Mouse (Mus musculus): ENCODE data around the gene Gm37240. TPM values are rescaled to one million over a fixed set of nuclear protein-coding genes. Genes with fewer than 3 reads are reported as not detected.

Gm37240 gene
- total RNA-seq, 2 experiments from 2014 or later, result 0.27 to 1.1 TPM

GRCm38 (mm10) chr3:85764937-85765337, 122.4 kb downstream of the Gm37240 start:
- no peak for DNase-seq (ENCODE audit: extremely low spot score in 1 of 2, low spot score in 2 of 2)
- no peak overlapping the region for H3K27ac ChIP-seq
- no peak for TF ChIP-seq CTCF (IDR thresholded peaks at IDR 0.05)
- no peak overlapping the region for H3K4me3 ChIP-seq
- intact Hi-C loops (cut with DNase I), result no loop called here

GRCm38 (mm10) chr3:85764008-85764834, 123.1 kb downstream of the Gm37240 start:
- intact Hi-C loops (cut with DNase I), result no loop called here
- H3K4me3 ChIP-seq, result no peak overlapping the region
- no peak for TF ChIP-seq CTCF (IDR thresholded peaks at IDR 0.05)
- no peak overlapping the region for H3K27ac ChIP-seq
- no peak for DNase-seq (ENCODE audit: extremely low spot score in 1 of 2, low spot score in 2 of 2)

GRCm38 (mm10) chr3:85757944-85758343, 129.4 kb downstream of the Gm37240 start:
- TF ChIP-seq CTCF (IDR thresholded peaks at IDR 0.05), result no peak
- Histone ChIP-seq H3K4me3 (no peak overlapping the region), H3K27ac (no peak overlapping the region)
- intact Hi-C loops (cut with DNase I), result no loop called here
- DNase-seq (ENCODE audit: extremely low spot score in 1 of 2, low spot score in 2 of 2), result no peak

- Histone ChIP-seq H3K4me3 (no peak overlapping the region), H3K27ac (no peak overlapping the region)
- TF ChIP-seq CTCF (IDR thresholded peaks at IDR 0.05), result no peak
- no peak for DNase-seq (ENCODE audit: extremely low spot score in 1 of 2, low spot score in 2 of 2)
- intact Hi-C loops (cut with DNase I), result no loop called here
Measured at GRCm38 (mm10) chr3:85757435-85757834, 129.9 kb downstream of the Gm37240 start.

- Histone ChIP-seq H3K4me3 (no peak overlapping the region), H3K27ac (no peak overlapping the region)
- DNase-seq (ENCODE audit: extremely low spot score in 1 of 2, low spot score in 2 of 2), result no peak
- intact Hi-C loops (cut with DNase I), result no loop called here
- no peak for TF ChIP-seq CTCF (IDR thresholded peaks at IDR 0.05)
Measured at GRCm38 (mm10) chr3:85749348-85749747, 138.0 kb downstream of the Gm37240 start.

GRCm38 (mm10) chr3:85748863-85749262, 138.5 kb downstream of the Gm37240 start:
- intact Hi-C loops (cut with DNase I), result no loop called here
- no peak for TF ChIP-seq CTCF (IDR thresholded peaks at IDR 0.05)
- no peak for DNase-seq (ENCODE audit: extremely low spot score in 1 of 2, low spot score in 2 of 2)
- Histone ChIP-seq H3K27ac (no peak overlapping the region), H3K4me3 (no peak overlapping the region)

GRCm38 (mm10) chr3:85746116-85746515, 141.2 kb downstream of the Gm37240 start:
- TF ChIP-seq CTCF (IDR thresholded peaks at IDR 0.05), result no peak
- intact Hi-C loops (cut with DNase I), result no loop called here
- Histone ChIP-seq H3K27ac (no peak overlapping the region), H3K4me3 (no peak overlapping the region)
- no peak for DNase-seq (ENCODE audit: extremely low spot score in 1 of 2, low spot score in 2 of 2)

- DNase-seq (ENCODE audit: extremely low spot score in 1 of 2, low spot score in 2 of 2), result no peak
- no peak overlapping the region for H3K27ac ChIP-seq
- H3K4me3 ChIP-seq, result no peak overlapping the region
- intact Hi-C loops (cut with DNase I), result no loop called here
- no peak for TF ChIP-seq CTCF (IDR thresholded peaks at IDR 0.05)
Measured at GRCm38 (mm10) chr3:85741767-85742166, 145.6 kb downstream of the Gm37240 start.

- no peak for TF ChIP-seq CTCF (IDR thresholded peaks at IDR 0.05)
- H3K27ac ChIP-seq, result no peak overlapping the region
- intact Hi-C loops (cut with DNase I), result no loop called here
- no peak overlapping the region for H3K4me3 ChIP-seq
- DNase-seq (ENCODE audit: extremely low spot score in 1 of 2, low spot score in 2 of 2), result no peak
Measured at GRCm38 (mm10) chr3:85738591-85738990, 148.7 kb downstream of the Gm37240 start.

GRCm38 (mm10) chr3:85733939-85734729, 153.2 kb downstream of the Gm37240 start:
- intact Hi-C loops (cut with DNase I), result no loop called here
- peak; percentile 28 for TF ChIP-seq CTCF (IDR thresholded peaks at IDR 0.05)
- no peak overlapping the region for H3K4me3 ChIP-seq
- no peak for DNase-seq (ENCODE audit: extremely low spot score in 1 of 2, low spot score in 2 of 2)
- H3K27ac ChIP-seq, result no peak overlapping the region

- Histone ChIP-seq H3K27ac (no peak overlapping the region), H3K4me3 (no peak overlapping the region)
- no peak for TF ChIP-seq CTCF (IDR thresholded peaks at IDR 0.05)
- no peak for DNase-seq (ENCODE audit: extremely low spot score in 1 of 2, low spot score in 2 of 2)
- intact Hi-C loops (cut with DNase I), result no loop called here
Measured at GRCm38 (mm10) chr3:85727171-85727570, 160.1 kb downstream of the Gm37240 start.

GRCm38 (mm10) chr3:85725971-85726370, 161.3 kb downstream of the Gm37240 start:
- Histone ChIP-seq H3K27ac (no peak overlapping the region), H3K4me3 (no peak overlapping the region)
- TF ChIP-seq CTCF (IDR thresholded peaks at IDR 0.05), result no peak
- intact Hi-C loops (cut with DNase I), result no loop called here
- DNase-seq (ENCODE audit: extremely low spot score in 1 of 2, low spot score in 2 of 2), result no peak
